Mouse (Mus musculus): Measurements from ENCODE around the gene Wnt8b.

DNA sequence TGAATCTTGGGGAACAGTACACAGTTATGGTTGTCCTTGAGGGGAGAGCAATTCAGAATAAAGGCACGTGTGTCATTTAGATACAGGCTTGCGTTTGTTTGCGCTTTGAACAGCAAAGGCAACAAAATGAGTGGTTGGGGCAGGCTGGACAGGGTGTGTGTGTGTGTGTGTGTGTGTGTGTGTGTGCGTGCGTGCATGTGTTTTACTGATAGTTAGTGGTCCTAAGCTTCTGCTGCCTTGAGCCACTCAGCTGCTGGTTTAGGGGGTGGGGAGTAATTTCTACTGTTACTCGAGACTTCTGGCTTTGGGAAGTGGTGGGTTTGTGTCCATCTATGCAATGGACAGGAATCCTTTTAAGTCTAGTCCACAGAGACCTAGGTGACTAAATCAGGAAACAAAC lies 5.7 kb downstream of the Wnt8b start:
- TF ChIP-seq GATA1 (IDR thresholded peaks at IDR 0.05; ENCODE audit: low read length), result no peak
- TF ChIP-seq TAL1 (IDR thresholded peaks at IDR 0.05; ENCODE audit: low read length), result no peak
